Mouse (Mus musculus) thymus, adult 2 months (tissue): ENCODE measurements around the gene Eed.

ENCODE experiments used
- CTCF ChIP-seq: fragments of 200-500 bp; IDR thresholded peaks from 2 replicates; pipeline ENCODE4 v1.5.1; 2012; ENCODE audit warnings: mild to moderate bottlenecking, control low read depth, low read length, moderate library complexity, borderline replicate concordance; ENCODE audit not compliant: control insufficient read depth, poor library complexity, insufficient read depth; ENCODE audit errors: extremely low read depth
- POLR2A ChIP-seq: fragments of 200-500 bp; IDR thresholded peaks from 2 replicates; pipeline ENCODE4 v1.6.1; 2012; ENCODE audit warnings: mild to moderate bottlenecking, low read length, control low read depth, moderate library complexity; ENCODE audit not compliant: control insufficient read depth, poor library complexity, insufficient read depth; ENCODE audit errors: extremely low read depth

- TF ChIP-seq POLR2A = no peak
- TF ChIP-seq CTCF = no peak
Measured at GRCm38 (mm10) chr7:89975571-89975970, 5.2 kb downstream of the Eed start.
